Mouse (Mus musculus) CH12F3 (cell line): ENCODE data around the gene Tspear.
"Not testable (repeated sequence)": the region's sequence is repeated elsewhere in the genome, so short reads cannot be mapped to it uniquely, and the experiment has no call there.

Experiments
- in situ Hi-C: fragments of 300-500 bp; cut with MboI; formaldehyde crosslinking; loops from 2 replicates; pipeline ENCODE4 v1.14.3; 2020; ENCODE audit warnings: low sequenced_read_pairs

The Tspear gene

DNA sequence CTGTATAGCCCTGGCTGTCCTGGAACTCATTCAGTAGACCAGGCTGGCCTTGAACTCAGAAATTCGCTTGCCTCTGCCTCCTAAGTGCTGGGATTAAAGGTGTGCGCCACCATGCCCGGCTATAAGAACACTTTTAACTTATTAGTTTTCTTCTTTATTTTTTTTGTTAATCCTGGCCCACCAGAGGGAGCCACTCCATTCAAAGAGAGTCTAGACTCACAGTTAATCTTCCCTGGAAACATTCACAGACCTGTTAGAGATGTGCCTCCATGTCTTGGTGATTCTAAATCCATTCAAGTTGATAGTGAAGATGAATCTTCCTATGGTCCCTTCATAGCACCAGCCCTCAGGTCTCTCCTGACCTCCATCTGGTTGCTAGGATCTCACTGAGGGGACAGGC is 23.5 kb downstream of the Tspear start:
- in situ Hi-C loops: no loop called here

DNA sequence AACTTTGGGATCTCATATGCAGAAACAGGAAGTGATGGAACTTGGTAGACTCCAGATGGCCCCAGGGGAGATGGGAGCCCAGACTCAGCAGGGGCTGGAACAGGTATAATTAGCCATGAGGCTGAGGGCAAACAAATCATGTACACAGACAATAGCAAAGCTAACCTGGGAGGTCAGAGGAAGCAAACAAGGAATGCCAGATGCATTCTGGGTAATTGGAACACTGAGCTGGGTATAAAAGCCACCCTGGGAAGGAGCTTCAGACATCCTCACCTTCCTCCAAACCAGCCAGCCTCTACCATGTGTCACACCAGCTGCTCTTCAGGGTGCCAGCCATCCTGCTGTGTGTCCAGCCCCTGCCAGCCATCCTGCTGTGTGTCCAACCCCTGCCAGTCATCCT is 24.8 kb downstream of the Tspear start, which contains the start of gene Gm10024:
Gm10024 (plus strand) TSS at position 301 of the 400 bp plus-strand sequence.
- in situ Hi-C loops: not testable (repeated sequence)

DNA sequence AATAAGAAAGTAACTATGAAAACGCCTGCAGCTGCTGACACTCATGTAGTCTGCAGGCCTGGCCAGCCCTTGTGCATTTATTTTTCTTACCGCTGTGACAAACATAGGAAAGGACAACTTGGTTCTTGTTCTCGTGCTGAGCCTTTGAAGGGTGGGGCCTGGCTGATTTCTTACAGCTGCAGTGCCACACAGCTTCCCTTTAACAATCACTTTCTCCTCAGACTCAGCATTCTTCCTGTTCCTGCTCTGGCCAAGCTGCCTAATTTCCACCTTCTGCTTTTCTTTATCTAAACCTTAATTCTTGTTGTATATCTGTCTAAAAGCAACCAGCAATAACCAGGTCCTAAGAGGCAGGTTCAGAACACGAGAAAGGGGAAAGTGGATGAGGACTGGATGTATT is 27.4 kb downstream of the Tspear start:
- in situ Hi-C loops: no loop called here

DNA sequence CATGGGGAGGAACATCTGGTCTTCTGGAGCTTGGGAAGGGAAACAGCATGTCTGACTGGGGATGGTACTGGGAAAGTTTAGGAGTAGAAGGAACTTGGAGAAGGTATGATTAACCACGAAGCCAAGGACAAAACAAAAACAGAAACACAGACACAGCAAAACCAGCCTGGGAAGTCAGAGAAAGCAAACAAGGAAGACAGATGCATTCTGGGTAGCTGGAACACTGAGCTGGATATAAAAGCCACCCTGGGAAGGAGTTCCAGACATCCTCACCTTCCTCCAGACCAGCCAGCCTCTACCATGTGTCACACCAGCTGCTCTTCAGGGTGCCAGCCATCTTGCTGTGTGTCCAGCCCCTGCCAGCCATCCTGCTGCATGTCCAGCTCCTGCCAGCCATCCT is 29.1 kb downstream of the Tspear start, which contains the start of gene Gm10142:
Gm10142 (plus strand) TSS at position 301 of the 400 bp plus-strand sequence.
- in situ Hi-C loops: no loop called here

DNA sequence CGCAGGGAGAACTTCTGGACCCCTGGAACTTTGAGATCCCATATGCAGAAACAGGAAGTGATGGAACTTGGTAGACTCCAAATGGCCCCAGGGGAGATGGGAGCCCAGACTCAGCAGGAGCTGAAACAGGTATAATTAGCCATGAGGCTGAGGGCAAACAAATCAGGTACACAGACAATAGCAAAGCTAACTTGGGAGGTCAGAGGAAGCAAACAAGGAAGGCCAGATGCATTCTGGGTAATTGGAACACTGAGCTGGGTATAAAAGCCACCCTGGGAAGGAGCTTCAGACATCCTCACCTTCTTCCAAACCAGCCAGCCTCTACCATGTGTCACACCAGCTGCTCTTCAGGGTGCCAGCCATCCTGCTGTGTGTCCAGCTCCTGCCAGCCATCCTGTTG is 33.9 kb downstream of the Tspear start, which contains the start of gene Krtap12-1:
Krtap12-1 (plus strand) TSS at position 301 of the 400 bp plus-strand sequence.
- in situ Hi-C loops: not testable (repeated sequence)

DNA sequence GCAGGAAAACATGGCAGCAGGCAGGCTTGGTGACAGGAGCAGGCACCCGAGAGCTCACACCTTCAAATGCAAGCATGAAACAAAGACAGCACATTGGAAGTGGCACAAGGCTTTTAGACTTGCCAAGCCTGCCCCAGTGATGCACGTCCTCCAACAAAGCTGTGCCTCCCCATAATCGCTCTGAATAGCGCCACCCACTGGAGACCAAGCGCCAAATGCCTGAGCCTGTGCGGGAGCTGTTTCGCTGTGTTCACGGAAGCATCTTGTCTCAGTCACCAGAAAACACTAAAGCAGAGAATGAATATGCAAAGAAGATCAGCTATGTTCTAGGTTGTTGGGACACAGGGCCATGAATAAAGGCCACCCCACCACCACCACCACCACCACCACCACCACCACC is 38.5 kb downstream of the Tspear start:
- in situ Hi-C loops: no loop called here

DNA sequence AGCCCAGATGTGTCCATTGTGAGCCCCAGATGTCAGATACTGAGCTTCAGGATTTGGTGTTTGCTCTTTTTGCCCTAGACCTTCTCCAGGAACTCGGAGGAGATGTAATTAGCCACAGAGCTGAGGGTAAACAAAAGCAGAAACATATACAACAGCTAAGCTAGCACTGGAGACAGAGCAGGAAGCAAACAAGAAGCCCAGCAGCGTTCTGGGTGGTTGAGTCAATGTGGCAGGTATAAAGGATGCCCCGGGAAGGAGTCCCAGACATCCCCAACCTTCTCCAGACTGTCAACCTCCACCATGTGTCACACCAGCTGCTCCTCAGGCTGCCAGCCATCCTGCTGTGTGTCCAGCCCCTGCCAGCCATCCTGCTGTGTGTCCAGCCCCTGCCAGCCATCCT is 39.8 kb downstream of the Tspear start, which contains the start of gene Gm10100:
Gm10100 (plus strand) TSS at position 301 of the 400 bp plus-strand sequence.
- in situ Hi-C loops: no loop called here

DNA sequence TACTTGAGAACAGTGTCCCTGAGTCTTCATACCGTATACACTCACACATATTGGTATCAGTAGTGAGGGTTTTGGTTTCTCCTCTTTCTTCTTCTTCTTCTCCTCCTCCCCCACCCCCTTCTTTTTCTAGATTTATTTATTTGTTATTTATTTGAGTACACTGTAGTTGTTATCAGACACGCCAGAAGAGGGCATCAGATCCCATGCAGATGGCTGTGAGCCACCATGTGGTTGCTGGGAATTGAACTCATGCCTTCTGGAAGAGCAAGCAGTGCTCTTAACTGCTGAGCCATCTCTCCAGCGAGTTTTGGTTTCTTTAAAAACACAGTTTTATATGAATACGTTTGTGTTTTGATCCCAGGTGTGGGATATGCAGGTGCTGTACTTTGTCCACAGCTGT is 41.9 kb downstream of the Tspear start:
- in situ Hi-C loops: no loop called here

DNA sequence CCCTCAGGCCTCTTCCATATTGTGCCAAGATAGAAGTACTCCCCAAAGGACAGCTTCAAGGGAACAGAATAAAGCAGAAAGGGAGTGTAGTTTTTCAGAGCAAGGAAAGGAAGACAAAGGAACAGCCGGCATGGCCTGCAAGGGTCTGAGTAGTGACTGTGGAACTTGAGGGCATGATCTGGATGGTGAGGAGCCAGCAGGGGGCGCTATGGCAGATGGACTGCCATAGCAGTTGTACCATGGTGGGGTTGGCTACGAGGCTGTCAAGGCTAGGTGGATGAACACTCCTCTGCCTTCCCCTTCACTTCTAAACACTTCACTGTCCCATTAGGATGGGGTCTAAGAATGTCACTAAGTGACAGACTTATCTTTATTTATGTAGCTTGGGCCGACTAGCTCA is 42.9 kb downstream of the Tspear start:
- in situ Hi-C loops: no loop called here

DNA sequence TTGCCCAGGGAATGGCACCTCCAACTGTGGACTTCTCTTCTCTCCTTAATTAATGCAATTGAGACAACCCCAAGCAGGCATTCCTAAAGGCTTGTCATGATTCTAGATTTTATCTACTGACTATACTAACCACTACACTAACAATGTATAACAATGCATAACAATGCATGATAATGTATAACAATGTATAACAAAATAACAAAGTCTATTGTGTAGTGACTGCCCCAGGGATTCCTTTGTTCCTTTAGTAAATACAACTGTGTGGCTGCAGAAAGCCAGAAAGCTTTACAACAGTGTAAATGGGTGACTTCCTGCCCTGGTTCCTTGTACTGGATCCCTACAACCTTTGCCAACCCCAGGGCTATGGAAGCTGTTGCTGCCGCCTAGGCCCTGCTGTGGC is 49.6 kb downstream of the Tspear start:
- in situ Hi-C loops: no loop called here

DNA sequence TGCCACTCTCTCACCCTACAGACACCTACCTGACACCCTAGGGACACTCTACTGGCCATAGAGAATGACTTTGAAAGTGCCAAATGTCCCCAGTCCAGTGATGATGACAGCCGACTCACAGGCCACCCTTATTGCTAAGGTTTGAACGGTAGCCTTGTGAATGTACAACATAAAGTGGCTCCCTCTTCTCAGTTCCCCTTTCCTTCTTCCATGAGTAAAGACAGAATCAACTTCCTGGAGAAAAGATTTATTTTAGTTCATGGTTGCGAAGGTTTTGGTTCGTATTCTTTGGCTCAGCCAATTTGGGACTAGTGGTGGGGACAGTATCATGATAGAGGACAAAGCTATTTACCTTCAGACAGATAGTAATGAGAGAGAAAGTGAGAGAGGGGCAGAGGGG is 52.6 kb downstream of the Tspear start:
- in situ Hi-C loops: no loop called here

DNA sequence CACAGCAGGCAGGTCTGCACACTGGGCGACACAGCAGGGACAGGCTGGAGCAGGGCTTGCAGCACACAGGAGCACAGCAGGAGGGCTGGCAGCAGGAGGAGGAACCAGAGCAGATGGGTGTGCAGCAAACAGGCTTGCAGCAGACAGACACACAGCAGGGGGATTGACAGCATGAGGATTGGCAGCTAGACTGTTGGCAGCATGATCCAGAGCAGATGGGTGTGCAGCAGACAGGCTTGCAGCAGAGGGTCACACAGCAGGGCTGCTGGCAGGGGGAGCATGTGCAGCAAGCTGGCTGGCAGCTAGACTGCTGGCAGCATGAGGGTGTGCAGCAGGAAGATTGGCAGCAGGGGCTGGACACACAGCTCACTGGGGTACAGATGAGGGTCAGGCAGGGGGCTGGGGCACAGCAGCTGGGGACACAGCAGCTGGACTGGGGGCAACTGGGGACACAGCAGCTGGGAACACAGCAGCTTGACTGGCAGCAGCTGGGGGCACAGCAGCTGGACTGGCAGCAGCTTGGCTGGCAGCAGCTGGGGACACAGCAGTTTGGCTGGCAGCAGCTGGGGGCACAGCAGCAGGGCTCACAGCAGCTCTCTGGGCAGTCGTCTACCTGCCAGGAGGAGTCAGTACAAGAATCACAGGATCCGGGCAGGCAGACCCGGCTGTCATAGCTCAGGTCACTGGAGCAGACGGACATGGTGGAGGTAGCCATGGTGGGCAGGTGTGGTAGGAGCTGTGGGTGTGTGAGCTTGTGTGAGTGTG is 55.7 kb downstream of the Tspear start, which contains the start of gene Gm18596:
Gm18596 (minus strand) TSS at position 715 of the 765 bp plus-strand sequence.
- in situ Hi-C loops: not testable (repeated sequence)

DNA sequence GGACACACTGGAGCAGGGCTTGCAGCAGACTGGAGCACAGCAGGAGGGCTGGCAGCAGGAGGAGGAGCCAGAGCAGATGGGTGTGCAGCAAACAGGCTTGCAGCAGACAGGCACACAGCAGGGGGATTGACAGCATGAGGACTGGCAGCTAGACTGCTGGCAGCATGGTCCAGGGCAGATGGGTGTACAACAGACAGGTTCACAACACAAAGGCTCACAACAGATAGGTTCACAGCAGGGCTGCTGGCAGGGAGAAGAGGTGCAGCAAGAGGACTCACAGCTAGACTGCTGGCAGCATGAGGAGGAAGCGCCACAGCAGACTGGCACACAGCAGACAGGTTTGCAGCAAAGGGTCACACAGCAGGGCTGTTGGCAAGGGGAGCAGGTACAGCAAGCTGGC is 64.3 kb downstream of the Tspear start:
- in situ Hi-C loops: not testable (repeated sequence)

DNA sequence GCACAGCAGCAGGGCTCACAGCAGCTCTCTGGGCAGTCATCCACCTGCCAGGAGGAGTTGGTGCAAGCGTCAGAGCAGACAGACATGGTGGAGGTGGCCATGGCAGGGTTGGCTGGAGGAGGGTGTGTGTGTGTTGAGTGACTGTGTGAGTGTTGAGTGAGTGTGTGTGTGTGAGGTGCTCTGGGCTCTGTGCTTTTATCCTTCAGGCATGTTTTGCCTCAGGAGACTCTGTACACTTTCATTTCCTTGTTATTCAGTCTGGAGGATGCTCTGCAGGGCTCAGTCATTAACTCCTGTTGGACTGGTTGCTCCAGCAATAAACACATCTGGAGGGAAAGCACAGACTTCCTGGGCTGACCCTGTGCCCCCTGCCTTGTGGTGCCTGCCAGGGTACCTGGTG is 64.9 kb downstream of the Tspear start, which contains the start of gene Gm9736:
Gm9736 (minus strand) TSS at position 101 of the 400 bp plus-strand sequence.
- in situ Hi-C loops: not testable (repeated sequence)

DNA sequence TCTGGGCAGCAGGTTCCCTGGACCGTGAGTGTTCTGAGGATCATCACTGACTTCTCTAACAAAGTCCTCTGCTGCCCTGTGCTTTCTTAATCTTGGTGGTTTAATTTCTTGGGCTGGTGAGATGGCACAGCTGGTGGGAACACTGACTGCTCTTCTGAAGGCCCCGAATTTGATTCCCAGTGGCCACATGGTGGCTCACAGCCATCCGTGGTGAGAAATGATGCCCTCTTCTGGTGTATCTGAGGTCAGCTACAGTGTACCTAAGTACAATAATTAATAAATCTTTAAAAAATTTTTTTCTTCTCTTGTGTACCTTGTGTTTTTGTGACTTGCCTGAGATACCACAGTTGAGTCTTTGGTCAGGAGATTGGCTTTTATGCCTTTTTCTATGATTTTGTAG is 65.9 kb downstream of the Tspear start:
- in situ Hi-C loops: not testable (repeated sequence)

DNA sequence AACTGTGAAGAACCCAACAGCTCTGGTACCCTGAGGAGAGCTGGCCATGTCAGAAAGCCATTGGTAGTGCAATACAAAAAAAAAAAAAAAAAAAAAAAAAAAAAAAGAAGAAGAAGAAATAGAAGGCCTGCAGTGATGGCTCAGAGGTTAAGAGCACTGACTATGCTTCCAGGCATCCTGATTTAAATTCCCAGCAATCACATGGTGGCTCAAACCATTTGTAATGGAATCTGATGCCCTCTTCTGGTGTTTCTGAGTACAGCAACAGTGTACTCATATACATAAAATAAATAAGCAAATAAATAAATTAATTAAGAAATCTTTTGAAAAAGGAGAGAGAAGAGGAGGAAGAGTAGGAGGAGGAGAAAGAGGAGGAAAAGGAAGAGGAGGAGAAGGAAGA is 67.1 kb downstream of the Tspear start:
- in situ Hi-C loops: no loop called here

DNA sequence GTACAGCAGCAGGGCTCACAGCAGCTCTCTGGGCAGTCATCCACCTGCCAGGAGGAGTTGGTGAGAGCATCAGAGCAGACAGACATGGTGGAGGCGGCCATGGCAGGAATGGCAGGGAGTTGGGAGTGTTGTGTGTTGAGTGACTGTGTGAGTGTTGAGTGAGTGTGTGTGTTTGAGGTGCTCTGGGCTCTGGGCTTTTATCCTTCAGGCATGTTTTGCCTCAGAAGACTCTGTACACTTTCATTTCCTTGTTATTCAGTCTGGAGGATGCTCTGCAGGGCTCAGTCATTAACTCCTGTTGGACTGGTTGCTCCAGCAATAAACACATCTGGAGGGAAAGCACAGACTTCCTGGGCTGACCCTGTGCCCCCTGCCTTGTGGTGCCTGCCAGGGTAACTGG is 73.2 kb downstream of the Tspear start, which contains the start of gene Gm3233:
Gm3233 (minus strand) TSS at position 101 of the 400 bp plus-strand sequence.
- in situ Hi-C loops: not testable (repeated sequence)

DNA sequence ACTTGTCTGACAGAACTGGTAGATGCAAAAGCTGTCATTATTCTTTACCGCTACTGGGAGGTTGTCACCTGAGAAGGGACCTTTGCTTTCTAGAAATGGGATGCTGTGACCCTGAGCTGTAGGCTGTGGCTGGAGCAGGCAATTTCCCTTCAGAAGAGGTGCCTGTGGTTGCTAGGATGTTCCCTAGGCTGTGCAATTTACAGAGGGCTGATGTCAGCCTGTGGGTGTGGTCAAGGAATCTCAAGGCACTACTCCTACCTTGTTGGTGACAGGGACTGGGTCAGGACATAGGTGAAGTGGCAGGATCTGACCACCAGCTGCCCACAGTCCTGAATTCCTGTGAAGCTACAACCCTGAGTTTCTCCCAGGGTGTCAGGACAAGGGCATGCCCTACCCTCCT is 83.4 kb downstream of the Tspear start:
- in situ Hi-C loops: no loop called here

DNA sequence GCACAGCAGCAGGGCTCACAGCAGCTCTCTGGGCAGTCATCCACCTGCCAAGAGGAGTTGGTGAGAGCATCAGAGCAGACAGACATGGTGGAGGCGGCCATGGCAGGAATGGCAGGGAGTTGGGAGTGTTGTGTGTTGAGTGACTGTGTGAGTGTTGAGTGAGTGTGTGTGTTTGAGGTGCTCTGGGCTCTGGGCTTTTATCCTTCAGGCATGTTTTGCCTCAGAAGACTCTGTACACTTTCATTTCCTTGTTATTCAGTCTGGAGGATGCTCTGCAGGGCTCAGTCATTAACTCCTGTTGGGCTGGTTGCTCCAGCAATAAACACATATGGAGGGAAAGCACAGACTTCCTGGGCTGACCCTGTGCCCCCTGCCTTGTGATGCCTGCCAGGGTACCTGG is 84.9 kb downstream of the Tspear start, which contains the start of gene Gm3238:
Gm3238 (minus strand) TSS at position 101 of the 400 bp plus-strand sequence.
- in situ Hi-C loops: not testable (repeated sequence)

DNA sequence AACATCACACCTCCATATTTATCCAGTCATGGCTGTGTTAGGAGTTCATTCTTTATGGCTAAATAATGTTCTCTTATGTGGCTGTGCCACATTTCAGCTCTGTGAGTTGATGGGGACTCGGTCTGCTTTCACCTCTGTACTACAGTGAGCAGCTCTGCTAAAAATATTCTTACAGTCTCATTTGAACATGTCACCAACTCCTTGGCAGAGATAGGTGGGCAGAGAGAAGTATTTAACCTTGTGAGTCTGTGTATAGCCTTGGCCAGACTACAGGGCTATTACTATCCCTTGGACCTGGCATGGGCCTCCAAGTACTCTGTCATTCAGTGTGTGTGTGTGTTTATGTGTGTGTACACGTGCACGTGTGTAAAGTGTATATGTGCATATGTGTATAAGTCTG is 85.8 kb downstream of the Tspear start:
- in situ Hi-C loops: not testable (repeated sequence)

DNA sequence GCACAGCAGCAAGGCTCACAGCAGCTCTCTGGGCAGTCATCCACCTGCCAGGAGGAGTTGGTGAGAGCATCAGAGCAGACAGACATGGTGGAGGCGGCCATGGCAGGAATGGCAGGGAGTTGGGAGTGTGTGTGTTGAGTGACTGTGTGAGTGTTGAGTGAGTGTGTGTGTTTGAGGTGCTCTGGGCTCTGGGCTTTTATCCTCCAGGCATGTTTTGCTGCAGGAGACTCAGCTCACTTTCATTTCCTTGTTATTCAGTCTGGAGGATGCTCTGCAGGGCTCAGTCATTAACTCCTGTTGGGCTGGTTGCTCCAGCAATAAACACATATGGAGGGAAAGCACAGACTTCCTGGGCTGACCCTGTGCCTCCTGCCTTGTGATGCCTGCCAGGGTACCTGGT is 90.5 kb downstream of the Tspear start, which contains the start of gene Gm7138:
Gm7138 (minus strand) TSS at position 101 of the 400 bp plus-strand sequence.
- in situ Hi-C loops: not testable (repeated sequence)

DNA sequence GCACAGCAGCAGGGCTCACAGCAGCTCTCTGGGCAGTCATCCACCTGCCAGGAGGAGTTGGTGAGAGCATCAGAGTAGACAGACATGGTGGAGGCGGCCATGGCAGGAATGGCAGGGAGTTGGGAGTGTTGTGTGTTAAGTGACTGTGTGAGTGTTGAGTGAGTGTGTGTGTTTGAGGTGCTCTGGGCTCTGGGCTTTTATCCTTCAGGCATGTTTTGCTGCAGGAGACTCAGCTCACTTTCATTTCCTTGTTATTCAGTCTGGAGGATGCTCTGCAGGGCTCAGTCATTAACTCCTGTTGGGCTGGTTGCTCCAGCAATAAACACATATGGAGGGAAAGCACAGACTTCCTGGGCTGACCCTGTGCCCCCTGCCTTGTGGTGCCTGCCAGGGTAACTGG is 96.1 kb downstream of the Tspear start, which contains the start of gene Gm3250:
Gm3250 (minus strand) TSS at position 101 of the 400 bp plus-strand sequence.
- in situ Hi-C loops: not testable (repeated sequence)
